Mouse (Mus musculus) thymus, adult 2 months (tissue): ENCODE measurements around the gene Sox9. TPM values are rescaled to one million over a fixed set of nuclear protein-coding genes. Genes with fewer than 3 reads are reported as not detected.

Experiments used
- DNase-seq: peaks from one replicate; pipeline ENCODE4 v3.0.0; 2021
- H3K27ac ChIP-seq: fragments of 200-500 bp; 2 replicates; pipeline ENCODE4 v1.5.1; 2012; ENCODE audit warnings: low read length, control low read depth; ENCODE audit not compliant: control insufficient read depth, insufficient read depth
- H3K27me3 ChIP-seq: fragments of 200-500 bp; 2 replicates; pipeline ENCODE4 v1.6.1; 2012; ENCODE audit warnings: mild to moderate bottlenecking, low read length, moderate library complexity, mixed read lengths; ENCODE audit not compliant: control insufficient read depth, insufficient read depth
- H3K36me3 ChIP-seq: fragments of 200-500 bp; 2 replicates; pipeline ENCODE4 v1.6.1; 2012; ENCODE audit warnings: mild to moderate bottlenecking, low read length, moderate library complexity; ENCODE audit not compliant: control insufficient read depth, insufficient read depth
- H3K4me1 ChIP-seq: fragments of 200-500 bp; replicated peaks from 2 replicates; pipeline ENCODE4 v1.6.1; 2012; ENCODE audit warnings: low read length; ENCODE audit not compliant: control insufficient read depth, insufficient read depth
- H3K4me3 ChIP-seq: fragments of 200-500 bp; 2 replicates; pipeline ENCODE4 v1.5.1; 2012; ENCODE audit warnings: mild to moderate bottlenecking, low read length, control low read depth, moderate library complexity; ENCODE audit not compliant: control insufficient read depth, insufficient read depth
- CTCF ChIP-seq: fragments of 200-500 bp; IDR thresholded peaks from 2 replicates; pipeline ENCODE4 v1.5.1; 2012; ENCODE audit warnings: mild to moderate bottlenecking, control low read depth, low read length, moderate library complexity, borderline replicate concordance; ENCODE audit not compliant: control insufficient read depth, poor library complexity, insufficient read depth; ENCODE audit errors: extremely low read depth
- POLR2A ChIP-seq: fragments of 200-500 bp; IDR thresholded peaks from 2 replicates; pipeline ENCODE4 v1.6.1; 2012; ENCODE audit warnings: mild to moderate bottlenecking, low read length, control low read depth, moderate library complexity; ENCODE audit not compliant: control insufficient read depth, poor library complexity, insufficient read depth; ENCODE audit errors: extremely low read depth
- WGBS: fragments of 180-500 bp; shearing (Covaris S2); methylation state at CpG from one replicate; pipeline ENCODE4 v1.1.7; 2018; 5-methylcytosine and 5-hydroxymethylcytosine counted together
- polyA plus RNA-seq: library from polyadenylated mRNA; depleted of rRNA; stranded (reverse); fragments of >200 nt; gene quantifications from 2 replicates; pipeline ENCODE4 v1.2.3, GENCODE M21; 2012

The Sox9 gene
- polyA plus RNA-seq, 1 experiment = 7.1 TPM

DNA sequence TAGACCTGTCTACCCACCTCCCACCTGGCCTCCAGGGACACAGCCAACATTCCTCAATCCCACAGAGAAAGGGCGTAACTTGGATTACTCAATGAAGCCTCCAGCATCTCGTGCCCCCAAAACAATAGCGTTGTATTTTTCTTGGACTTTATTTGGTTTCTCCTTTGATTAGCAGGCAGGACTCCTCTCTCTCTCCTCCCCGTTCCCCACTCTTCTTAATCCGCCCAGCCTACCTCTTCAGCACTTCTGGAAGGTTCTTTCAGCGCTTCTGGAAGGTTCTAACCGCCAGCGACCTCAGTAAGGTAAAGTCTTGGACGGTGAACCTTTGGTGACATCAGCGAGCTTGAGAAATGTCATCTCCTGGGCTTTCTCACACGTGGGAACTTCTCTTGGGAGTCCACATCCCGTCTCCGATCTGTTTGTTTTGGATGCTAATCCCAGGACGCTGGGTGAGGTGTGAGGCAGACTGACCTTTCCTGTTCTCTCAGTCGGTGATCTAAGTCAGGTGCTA, 14.4 kb upstream of the Sox9 start:
- no peaks in the 10 kb centered on the region for H3K4me1 ChIP-seq
- 82% methylated on average over 15 of the region's 15 CpGs for WGBS
- no peak for DNase-seq
- no peak for TF ChIP-seq CTCF
- no peak for TF ChIP-seq POLR2A
- no peaks in the 10 kb centered on the region for H3K36me3 ChIP-seq
- H3K27me3 ChIP-seq = no peaks in the 10 kb centered on the region; the same call in 1 of the 2 replicates
- no peak overlapping the region for H3K27ac ChIP-seq
- no peak overlapping the region for H3K4me3 ChIP-seq

DNA sequence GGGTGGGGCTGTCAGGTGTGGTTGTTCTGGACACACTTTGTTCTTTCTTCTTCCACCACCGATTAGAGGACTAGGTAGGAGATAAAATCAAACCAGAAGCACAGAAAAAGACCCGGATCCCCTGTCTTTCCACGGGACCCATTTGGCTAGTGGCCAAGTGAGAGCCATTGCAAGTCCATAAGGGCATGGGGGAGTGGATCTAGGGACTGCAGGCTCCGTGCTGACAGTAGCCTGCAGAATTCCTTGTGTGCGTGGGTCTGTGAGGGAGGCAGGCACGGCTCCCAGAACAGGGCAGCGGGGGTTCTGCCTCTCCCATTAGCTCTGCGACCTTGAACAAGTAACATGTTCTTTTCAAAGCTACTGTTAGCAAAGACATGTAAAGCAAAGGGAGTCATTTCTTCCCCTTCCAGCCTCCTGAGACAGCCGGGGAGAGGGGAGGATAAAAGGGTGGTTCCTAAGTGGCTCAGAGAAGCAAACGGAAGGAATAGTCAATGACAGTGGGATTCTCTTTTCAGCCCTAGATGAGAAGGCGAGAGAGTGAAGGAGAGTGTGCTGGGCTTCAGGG, 9.2 kb upstream of the Sox9 start:
- Histone ChIP-seq H3K4me1 (no peaks in the 10 kb centered on the region), H3K27me3 (no peaks in the 10 kb centered on the region), H3K36me3 (no peaks in the 10 kb centered on the region), H3K27ac (no peak overlapping the region), H3K4me3 (no peak overlapping the region)
- TF ChIP-seq POLR2A = no peak
- no peak for DNase-seq
- WGBS = 38% methylated on average over 11 of the region's 11 CpGs

DNA sequence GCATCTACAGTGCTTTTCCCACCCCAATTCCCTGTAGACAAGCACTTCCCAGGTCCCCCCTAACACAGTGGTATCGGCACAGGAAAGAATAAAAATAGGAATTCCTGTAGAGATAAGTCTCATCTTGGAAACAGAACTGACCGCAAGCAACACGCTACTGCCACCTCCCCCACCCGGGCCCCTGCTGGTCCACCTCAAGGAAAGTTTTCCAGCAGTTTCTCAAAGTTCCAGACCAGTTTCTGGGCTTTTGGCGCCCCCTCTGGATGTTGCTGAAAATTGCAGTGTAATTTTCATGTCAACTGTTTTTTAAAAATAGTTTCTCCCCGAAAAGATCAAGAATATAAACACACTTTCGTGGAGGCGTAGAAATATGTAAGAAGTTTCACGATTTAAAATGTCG, 2.3 kb upstream of the Sox9 start:
- Histone ChIP-seq H3K27me3 (peaks cover 24% of the 10 kb centered on the region), H3K4me1 (no peaks in the 10 kb centered on the region; the same call in 1 of the 2 replicates), H3K36me3 (no peaks in the 10 kb centered on the region), H3K4me3 (no peak overlapping the region), H3K27ac (no peak overlapping the region)
- no peak for DNase-seq
- 7% methylated on average over 10 of the region's 10 CpGs for WGBS
- TF ChIP-seq CTCF (no peak), POLR2A (no peak)

DNA sequence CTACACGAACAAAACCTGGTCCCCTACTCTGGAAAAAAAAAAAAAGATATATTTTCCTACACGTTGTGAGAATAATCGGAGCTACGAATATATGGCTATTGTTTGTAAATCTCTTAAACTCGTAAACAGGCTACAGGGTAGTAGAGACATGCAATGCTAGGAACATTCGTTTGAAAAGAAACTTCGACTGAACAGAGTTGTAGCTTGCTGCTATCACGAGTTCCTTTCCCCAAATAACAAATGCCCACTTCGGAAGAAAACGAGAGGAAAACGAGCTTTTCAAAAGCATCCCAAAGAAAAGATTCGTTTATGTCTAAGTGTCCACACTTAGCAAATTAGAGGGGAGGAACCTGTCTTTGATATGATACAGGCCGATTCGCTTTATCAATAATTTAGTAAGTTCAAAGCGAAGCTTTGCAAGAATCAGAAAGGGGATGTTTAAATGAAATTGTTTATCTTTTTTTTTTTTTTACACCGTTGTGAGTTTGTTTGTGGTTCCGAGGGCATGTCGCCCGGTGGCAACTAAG, 1.6 kb upstream of the Sox9 start:
- H3K4me3 ChIP-seq = no peak overlapping the region
- no peak overlapping the region for H3K27ac ChIP-seq
- H3K27me3 ChIP-seq = peaks cover 28% of the 10 kb centered on the region
- WGBS = 9% methylated on average over 19 of the region's 19 CpGs
- H3K36me3 ChIP-seq = no peaks in the 10 kb centered on the region
- TF ChIP-seq POLR2A (no peak), CTCF (no peak)
- DNase-seq = no peak
- no peaks in the 10 kb centered on the region; the same call in 1 of the 2 replicates for H3K4me1 ChIP-seq

DNA sequence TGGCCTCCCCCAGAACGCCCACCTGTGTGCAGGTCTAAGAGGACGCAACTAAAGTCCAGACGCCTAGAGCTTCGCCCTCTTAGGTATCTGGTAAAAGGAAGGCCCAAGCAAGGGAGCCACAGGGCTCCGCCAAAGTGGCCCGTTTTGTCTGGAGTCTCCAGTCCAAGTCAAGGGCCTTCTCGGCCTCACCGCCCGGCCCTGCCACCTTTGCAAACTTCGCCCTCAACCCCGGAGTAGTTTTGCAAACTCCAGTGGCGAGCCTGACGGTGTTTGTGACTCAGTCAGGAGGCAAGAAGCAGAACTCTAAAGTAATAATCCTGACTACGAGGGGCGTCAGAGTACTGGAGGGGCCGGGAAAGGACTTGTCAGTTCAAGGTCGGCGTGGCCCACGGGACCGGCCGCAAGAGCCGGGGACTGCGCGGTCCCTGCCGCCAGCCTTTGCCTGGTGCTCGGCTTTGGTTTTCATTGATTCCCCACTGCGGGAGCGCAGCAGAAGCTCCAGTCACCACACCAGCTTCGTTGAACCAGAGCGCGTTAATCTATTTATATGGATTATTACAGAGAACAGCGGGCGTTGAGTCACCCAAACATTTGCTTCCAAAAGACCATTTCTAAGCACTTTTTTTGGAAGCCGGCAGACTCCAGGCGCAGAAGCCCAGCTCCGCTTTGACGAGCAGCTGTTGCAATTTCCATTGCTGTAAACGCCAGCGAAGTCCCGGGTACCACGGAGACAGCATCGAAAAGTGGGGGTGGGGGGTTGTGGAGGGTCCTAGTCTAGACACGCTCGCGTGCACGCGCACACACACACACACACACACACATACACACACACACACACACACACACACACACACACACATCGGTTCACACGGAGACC, 751 bp upstream of the Sox9 start:
- no peak for DNase-seq
- TF ChIP-seq POLR2A = no peak
- TF ChIP-seq CTCF = no peak
- no peak overlapping the region for H3K4me3 ChIP-seq
- H3K4me1 ChIP-seq = no peaks in the 10 kb centered on the region; the same call in 1 of the 2 replicates
- no peak overlapping the region for H3K27ac ChIP-seq
- no peaks in the 10 kb centered on the region for H3K36me3 ChIP-seq
- H3K27me3 ChIP-seq = peaks cover 28% of the 10 kb centered on the region
- WGBS = 5% methylated on average over 49 of the region's 49 CpGs

DNA sequence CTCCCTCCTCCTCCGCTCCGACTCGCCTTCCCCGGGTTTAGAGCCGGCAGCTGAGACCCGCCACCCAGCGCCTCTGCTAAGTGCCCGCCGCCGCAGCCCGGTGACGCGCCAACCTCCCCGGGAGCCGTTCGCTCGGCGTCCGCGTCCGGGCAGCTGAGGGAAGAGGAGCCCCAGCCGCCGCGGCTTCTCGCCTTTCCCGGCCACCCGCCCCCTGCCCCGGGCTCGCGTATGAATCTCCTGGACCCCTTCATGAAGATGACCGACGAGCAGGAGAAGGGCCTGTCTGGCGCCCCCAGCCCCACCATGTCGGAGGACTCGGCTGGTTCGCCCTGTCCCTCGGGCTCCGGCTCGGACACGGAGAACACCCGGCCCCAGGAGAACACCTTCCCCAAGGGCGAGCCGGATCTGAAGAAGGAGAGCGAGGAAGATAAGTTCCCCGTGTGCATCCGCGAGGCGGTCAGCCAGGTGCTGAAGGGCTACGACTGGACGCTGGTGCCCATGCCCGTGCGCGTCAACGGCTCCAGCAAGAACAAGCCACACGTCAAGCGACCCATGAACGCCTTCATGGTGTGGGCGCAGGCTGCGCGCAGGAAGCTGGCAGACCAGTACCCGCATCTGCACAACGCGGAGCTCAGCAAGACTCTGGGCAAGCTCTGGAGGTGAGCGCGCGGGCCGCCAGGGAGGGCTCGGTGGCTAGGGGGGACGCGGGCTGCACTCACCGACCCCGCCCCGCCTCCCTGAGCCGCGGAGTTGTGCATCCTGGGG, 515 bp downstream of the Sox9 start:
- H3K27ac ChIP-seq = no peak overlapping the region
- DNase-seq = no peak
- peaks cover 28% of the 10 kb centered on the region for H3K27me3 ChIP-seq
- H3K36me3 ChIP-seq = no peaks in the 10 kb centered on the region
- 3% methylated on average over 75 of the region's 75 CpGs for WGBS
- peak overlapping the region; percentile 32 for H3K4me3 ChIP-seq
- TF ChIP-seq CTCF (no peak), POLR2A (no peak)
- no peaks in the 10 kb centered on the region; the same call in 1 of the 2 replicates for H3K4me1 ChIP-seq
